Mouse (Mus musculus): Measurements from ENCODE around the gene Slc26a8.

DNA sequence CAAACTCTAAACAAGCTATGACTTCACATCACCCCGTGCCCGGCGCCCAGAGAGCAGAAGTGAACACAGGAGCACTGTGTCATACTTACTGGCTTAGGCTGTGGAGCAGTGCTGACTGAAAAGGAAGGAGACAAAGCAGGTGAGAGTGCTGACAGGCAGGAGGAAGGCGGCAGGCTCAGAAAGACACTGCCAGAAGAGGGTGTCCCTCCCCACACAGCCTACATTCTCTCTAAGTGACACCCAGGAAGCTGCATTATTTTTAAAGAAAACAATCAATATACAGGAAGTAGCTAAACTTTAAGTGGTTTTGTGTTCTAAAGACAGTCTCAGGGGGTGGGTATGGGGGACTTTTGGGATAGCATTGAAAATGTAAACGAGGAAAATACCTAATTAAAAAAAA lies 89.3 kb downstream of the Slc26a8 start:
- no peak for TF ChIP-seq MAFK (IDR thresholded peaks at IDR 0.05; ENCODE audit: insufficient read depth, low read depth, low read length)
- no peak for TF ChIP-seq ZC3H11A (IDR thresholded peaks at IDR 0.05; ENCODE audit: borderline replicate concordance, low read depth, low read length)
- TF ChIP-seq CHD2 (IDR thresholded peaks at IDR 0.05; ENCODE audit: low read depth, low read length), result no peak
- TF ChIP-seq HCFC1 (IDR thresholded peaks at IDR 0.05; ENCODE audit: borderline replicate concordance, insufficient read depth, low read length), result no peak

Data from ES-E14 (cell line).